Mouse (Mus musculus): ENCODE measurements around the gene Nlgn2.

DNA sequence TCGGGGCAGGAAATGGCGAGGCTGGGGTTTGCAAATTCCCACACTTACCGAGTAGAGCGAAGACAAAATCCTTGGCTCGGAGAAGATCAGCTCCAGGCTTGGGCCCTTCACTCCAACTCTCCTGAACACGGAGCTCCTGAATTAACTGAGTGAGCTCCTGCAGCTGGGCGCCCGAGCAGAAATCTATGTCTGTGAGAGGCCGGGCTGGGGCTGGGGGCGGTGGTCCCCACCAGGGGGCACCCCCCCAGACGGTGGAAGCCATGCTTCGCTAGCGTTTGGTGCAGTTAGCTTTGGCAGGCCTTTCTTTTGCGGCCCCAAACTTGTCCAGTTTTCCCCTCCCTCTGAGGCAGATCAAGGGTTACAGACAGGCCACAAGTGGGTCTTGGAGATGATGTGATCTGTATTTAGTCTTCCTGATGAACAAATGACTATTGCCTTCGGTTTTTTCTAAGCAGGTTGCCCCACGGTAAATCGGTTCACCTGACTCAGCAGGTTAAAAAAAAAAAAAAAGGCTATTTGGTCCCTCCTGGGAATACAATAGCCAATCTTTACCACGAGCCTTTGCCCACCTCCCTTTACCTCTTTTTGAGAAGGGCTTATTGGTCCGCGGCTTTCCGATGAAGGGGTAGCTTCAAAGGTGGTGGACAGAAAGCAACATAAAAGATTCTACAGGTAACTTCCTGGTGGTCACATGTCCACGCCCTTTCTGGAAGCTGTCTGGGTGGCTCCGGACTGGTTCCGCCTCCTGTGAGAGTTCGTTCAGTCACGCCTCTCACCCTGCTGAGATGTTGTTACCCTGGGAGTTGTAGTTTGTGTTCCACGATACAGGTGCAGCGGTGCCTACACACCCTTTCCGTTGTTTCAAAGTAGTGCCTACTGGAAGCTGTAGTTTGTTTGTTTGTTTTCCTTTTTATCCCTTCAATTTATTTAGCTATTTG is 32.3 kb downstream of the Nlgn2 start, which contains the start of gene Tmem102:
- TF ChIP-seq CTCF (IDR thresholded peaks at IDR 0.05; ENCODE audit: low read depth, low read length), result no peak
- TF ChIP-seq EP300 (IDR thresholded peaks at IDR 0.05; ENCODE audit: insufficient read depth, low read depth, low read length), result no peak

Data from ES-Bruce4 (cell line).